Comparison of ENCODE assay signal across 30 mouse cellular contexts in genomic region chr13:49629076-49629475, GRCm38 (mm10). TPM values are rescaled to one million over a fixed set of nuclear protein-coding genes. Genes with fewer than 3 reads are reported as not detected.
A peak's percentile ranks its signal among the peaks of the same experiment; 100 is the strongest.
DNase-seq lines count a peak whose midpoint lies in the region; ATAC-seq and TF ChIP-seq lines count a peak whose summit lies in the region.
"Had no signal": no experiment of that assay in that cellular context is flagged by ENCODE, and none has a peak within 500 bp of the region (broad histone marks: within the 10 kb centered on the region; RNA-seq: fewer than 3 reads in every experiment).

No protein-coding gene starts in this region.

- no peaks in the 10 kb centered on the region for H3K36me3 ChIP-seq in heart, embryonic 11.5 days (ENCODE audit: control insufficient read depth, insufficient read depth, low read length)
- H3K36me3 ChIP-seq in lung, postnatal 0 days (ENCODE audit: insufficient read depth, low read length), result no peaks in the 10 kb centered on the region
- no peaks in the 10 kb centered on the region for H3K36me3 ChIP-seq in myocyte (ENCODE audit: control insufficient read depth, insufficient read depth)
- no peaks in the 10 kb centered on the region for H3K36me3 ChIP-seq in forebrain, embryonic 13.5 days (ENCODE audit: poor library complexity, severe bottlenecking)
- H3K36me3 ChIP-seq: embryonic facial prominence, embryonic 12.5 days; forebrain, embryonic 12.5 days; heart, embryonic 13.5 days; hindbrain, embryonic 13.5 days; neural tube, embryonic 12.5 days had no signal

- no peak overlapping the region for H3K4me2 ChIP-seq in heart, embryonic 11.5 days
- no peak overlapping the region for H3K4me2 ChIP-seq in lung, postnatal 0 days (replicated peaks; ENCODE audit: low read depth, low read length)
- no peak overlapping the region for H3K4me2 ChIP-seq in myocyte (ENCODE audit: low read depth)
- no peak overlapping the region for H3K4me2 ChIP-seq in forebrain, embryonic 13.5 days
- H3K4me2 ChIP-seq: embryonic facial prominence, embryonic 12.5 days; forebrain, embryonic 12.5 days; heart, embryonic 13.5 days; hindbrain, embryonic 13.5 days; liver, embryonic 11.5 days; neural tube, embryonic 12.5 days had no signal

- TF ChIP-seq EP300 in lung, postnatal 0 days (IDR thresholded peaks at IDR 0.05), result no peak

- no peak for TF ChIP-seq POLR2A in myocyte (IDR thresholded peaks at IDR 0.05; ENCODE audit: insufficient read length, low read depth)

- H3K79me2 ChIP-seq in myocyte (ENCODE audit: control insufficient read depth, insufficient read depth), result no peaks in the 10 kb centered on the region

- no peaks in the 10 kb centered on the region for H3K27me3 ChIP-seq in heart, embryonic 11.5 days (ENCODE audit: control insufficient read depth, insufficient read depth, low read length)
- no peaks in the 10 kb centered on the region for H3K27me3 ChIP-seq in lung, postnatal 0 days (replicated peaks; ENCODE audit: insufficient read depth, low read length)
- no peaks in the 10 kb centered on the region for H3K27me3 ChIP-seq in myocyte (ENCODE audit: control insufficient read depth, insufficient read depth, insufficient read length)
- H3K27me3 ChIP-seq in forebrain, embryonic 13.5 days, result no peaks in the 10 kb centered on the region
- H3K27me3 ChIP-seq: embryonic facial prominence, embryonic 12.5 days; forebrain, embryonic 12.5 days; heart, embryonic 13.5 days; hindbrain, embryonic 13.5 days; megakaryocyte, embryonic 14.5 days; neural tube, embryonic 12.5 days; Patski had no signal

- no peak overlapping the region for H3K4me3 ChIP-seq in heart, embryonic 11.5 days (ENCODE audit: low read depth, low read length)
- H3K4me3 ChIP-seq in lung, postnatal 0 days (ENCODE audit: low read depth, low read length), result no peak overlapping the region
- H3K4me3 ChIP-seq in myocyte, result no peak overlapping the region
- H3K4me3 ChIP-seq in forebrain, embryonic 13.5 days, result no peak overlapping the region
- H3K4me3 ChIP-seq: embryonic facial prominence, embryonic 12.5 days; forebrain, embryonic 12.5 days; heart, embryonic 13.5 days; hindbrain, embryonic 13.5 days; left cerebral cortex, adult 2 months; megakaryocyte, embryonic 14.5 days; neural tube, embryonic 12.5 days had no signal

- 83% methylated on average over 2 of the region's 2 CpGs for WGBS in heart, embryonic 11.5 days (ENCODE audit: insufficient replicate concordance)
- 92% methylated on average over 2 of the region's 2 CpGs for WGBS in lung, postnatal 0 days
- whole genome bisulfite sequencing in forebrain, embryonic 13.5 days, result 90% methylated on average over 2 of the region's 2 CpGs

- peak; percentile 60 to 71 for DNase-seq in heart, adult 18-20 months
- DNase-seq in lung, postnatal 14 days, result peak; percentile 16
- no peak for DNase-seq in lung, postnatal 0 days (ENCODE audit: low spot score)
- DNase-seq in NIH3T3 (ENCODE audit: low read depth), result peak; percentile 62
- no peak for DNase-seq in kidney, adult 9 months
- DNase-seq: cerebellum, adult 18-20 months; cerebellum, postnatal 25 days; gastrocnemius, postnatal 14 days; heart, postnatal 14 days; kidney, adult 11 months; left cerebral cortex, postnatal 4 days; liver, postnatal 0 days; midbrain, embryonic 14.5 days; right cerebral cortex, postnatal 14 days; thymus, postnatal 25 days had no signal

- H3K9ac ChIP-seq in heart, embryonic 11.5 days (ENCODE audit: low read depth, low read length), result no peak overlapping the region
- H3K9ac ChIP-seq in lung, postnatal 0 days (replicated peaks; ENCODE audit: low read depth), result no peak overlapping the region
- H3K9ac ChIP-seq in forebrain, embryonic 13.5 days, result no peak overlapping the region
- H3K9ac ChIP-seq: embryonic facial prominence, embryonic 12.5 days; forebrain, embryonic 12.5 days; heart, embryonic 13.5 days; hindbrain, embryonic 13.5 days; liver, postnatal 0 days; neural tube, embryonic 12.5 days had no signal

- no peaks in the 10 kb centered on the region for H3K4me1 ChIP-seq in heart, embryonic 11.5 days (ENCODE audit: control insufficient read depth, insufficient read depth, low read length)
- no peaks in the 10 kb centered on the region for H3K4me1 ChIP-seq in lung, postnatal 0 days (ENCODE audit: insufficient read depth, low read depth, low read length)
- no peaks in the 10 kb centered on the region for H3K4me1 ChIP-seq in forebrain, embryonic 13.5 days
- H3K4me1 ChIP-seq: embryonic facial prominence, embryonic 12.5 days; forebrain, embryonic 12.5 days; heart, embryonic 13.5 days; hindbrain, embryonic 13.5 days; neural tube, embryonic 12.5 days had no signal

- no peaks in the 10 kb centered on the region for H3K9me3 ChIP-seq in heart, embryonic 11.5 days (replicated peaks; ENCODE audit: control insufficient read depth, low read length)
- H3K9me3 ChIP-seq in lung, postnatal 0 days (ENCODE audit: low read length), result no peaks in the 10 kb centered on the region
- no peaks in the 10 kb centered on the region for H3K9me3 ChIP-seq in forebrain, embryonic 13.5 days (replicated peaks)
- H3K9me3 ChIP-seq: embryonic facial prominence, embryonic 12.5 days; forebrain, embryonic 12.5 days; heart, embryonic 13.5 days; hindbrain, embryonic 13.5 days; megakaryocyte, embryonic 14.5 days; neural tube, embryonic 12.5 days had no signal

- H3ac ChIP-seq in myocyte (ENCODE audit: control insufficient read depth, insufficient read length), result no peak overlapping the region

- no peak for TF ChIP-seq CTCF in lung, postnatal 0 days (IDR thresholded peaks at IDR 0.05)

- H3K27ac ChIP-seq in heart, embryonic 11.5 days (ENCODE audit: low read depth, low read length), result no peak overlapping the region
- H3K27ac ChIP-seq in lung, postnatal 0 days (ENCODE audit: low read length), result no peak overlapping the region
- H3K27ac ChIP-seq in forebrain, embryonic 13.5 days, result no peak overlapping the region
- H3K27ac ChIP-seq: embryonic facial prominence, embryonic 12.5 days; forebrain, embryonic 12.5 days; heart, embryonic 13.5 days; hindbrain, embryonic 13.5 days; kidney, postnatal 0 days; left cerebral cortex, adult 2 months; neural tube, embryonic 12.5 days had no signal

- no peak for ATAC-seq in heart, embryonic 11.5 days (replicated peaks; ENCODE audit: insufficient number of reproducible peaks, low FRiP score, low TSS enrichment)
- no peak for ATAC-seq in lung, postnatal 0 days
- ATAC-seq in forebrain, embryonic 13.5 days, result no peak
- ATAC-seq: liver, postnatal 0 days; Patski had no signal

TF ChIP-seq in myocyte, 11 proteins besides CTCF, POLR2A, EP300 and RAD21:
- no peak for TF ChIP-seq TCF3 (IDR thresholded peaks at IDR 0.05; ENCODE audit: insufficient read length, low read depth)
- TF ChIP-seq CEBPB (IDR thresholded peaks at IDR 0.05; ENCODE audit: insufficient read depth, poor library complexity, severe bottlenecking), result peak; percentile 71

RNA-seq across cellular contexts. Expression of gene Ogn, which starts 21.2 kb away (rescaled TPM):
- 10 to 100 TPM; 65.6 to 70.9 TPM for total RNA-seq in heart, adult 18-20 months (2021)
- 3.5 and 5.7 TPM in 2 replicates for polyA plus RNA-seq in heart, embryonic 11.5 days (2014; fragmentation: Nextera tagmentation; extraction: Ambion mirVana)
- 79.1 and 79.9 TPM in 2 replicates for polyA plus RNA-seq in lung, postnatal 0 days (2015; fragmentation: Nextera tagmentation; extraction: Ambion mirVana)
- 19.5 TPM for polyA plus RNA-seq in myocyte (2012; fragmentation: generic; extraction: Trizol)
- 3.8 and 5.2 TPM in 2 replicates for polyA plus RNA-seq in forebrain, embryonic 13.5 days (2015; fragmentation: Nextera tagmentation; extraction: Ambion mirVana)

RNA-seq across cellular contexts. Expression of gene Cenpp, which starts 23.5 kb away (rescaled TPM):
- total RNA-seq in heart, adult 18-20 months (2021), result 1 to 10 TPM; 2.4 to 2.8 TPM
- polyA plus RNA-seq in heart, embryonic 11.5 days (2014; fragmentation: Nextera tagmentation; extraction: Ambion mirVana), result 29.1 and 29.5 TPM in 2 replicates
- 3.8 and 3.9 TPM in 2 replicates for polyA plus RNA-seq in lung, postnatal 0 days (2015; fragmentation: Nextera tagmentation; extraction: Ambion mirVana)
- 6.3 TPM for polyA plus RNA-seq in myocyte (2012; fragmentation: generic; extraction: Trizol)
- polyA plus RNA-seq in forebrain, embryonic 13.5 days (2015; fragmentation: Nextera tagmentation; extraction: Ambion mirVana), result 25.7 and 26.8 TPM in 2 replicates

RNA-seq across cellular contexts. Expression of gene Nol8, which starts 23.8 kb away (rescaled TPM):
- 10 to 100 TPM; 20.7 to 21.4 TPM for total RNA-seq in heart, adult 18-20 months (2021)
- 12.6 and 17.1 TPM in 2 replicates for polyA plus RNA-seq in heart, embryonic 11.5 days (2014; fragmentation: Nextera tagmentation; extraction: Ambion mirVana)
- polyA plus RNA-seq in lung, postnatal 0 days (2015; fragmentation: Nextera tagmentation; extraction: Ambion mirVana), result 9.1 and 11.1 TPM in 2 replicates
- polyA plus RNA-seq in myocyte (2012; fragmentation: generic; extraction: Trizol), result 3.0 TPM
- polyA plus RNA-seq in forebrain, embryonic 13.5 days (2015; fragmentation: Nextera tagmentation; extraction: Ambion mirVana), result 24.8 and 28.5 TPM in 2 replicates

RNA-seq across cellular contexts. Expression of gene Omd, which starts 46.8 kb away (rescaled TPM):
- total RNA-seq in heart, adult 18-20 months (2021), result 1 to 10 TPM; 1.1 to 1.3 TPM
- 0.46 TPM in 2 replicates for polyA plus RNA-seq in heart, embryonic 11.5 days (2014; fragmentation: Nextera tagmentation; extraction: Ambion mirVana)
- polyA plus RNA-seq in lung, postnatal 0 days (2015; fragmentation: Nextera tagmentation; extraction: Ambion mirVana), result 0.54 and 0.74 TPM in 2 replicates
- 0.14 TPM for polyA plus RNA-seq in myocyte (2012; fragmentation: generic; extraction: Trizol)
- 0.68 and 0.76 TPM in 2 replicates for polyA plus RNA-seq in forebrain, embryonic 13.5 days (2015; fragmentation: Nextera tagmentation; extraction: Ambion mirVana)
- total RNA-seq: ES-E14 had no signal
- polyA plus RNA-seq: large intestine, adult 2 months had no signal

RNA-seq across cellular contexts. Expression of gene Iars, which starts 52.8 kb away (rescaled TPM):
- total RNA-seq in heart, adult 18-20 months (2021), result 10 to 100 TPM; 61.4 to 65.1 TPM
- 69.6 and 78.1 TPM in 2 replicates for polyA plus RNA-seq in heart, embryonic 11.5 days (2014; fragmentation: Nextera tagmentation; extraction: Ambion mirVana)
- polyA plus RNA-seq in lung, postnatal 0 days (2015; fragmentation: Nextera tagmentation; extraction: Ambion mirVana), result 15.1 and 16.5 TPM in 2 replicates
- 128 TPM for polyA plus RNA-seq in myocyte (2012; fragmentation: generic; extraction: Trizol)
- 59.9 and 72.4 TPM in 2 replicates for polyA plus RNA-seq in forebrain, embryonic 13.5 days (2015; fragmentation: Nextera tagmentation; extraction: Ambion mirVana)

Comparison
In these comparisons a context has a peak if more than half of its experiments do, and no peak if none do; other contexts are left out.
1. DNase-seq: peak in heart, adult 18-20 months (2 of 2), lung, postnatal 14 days (single experiment) and NIH3T3 (single experiment); none in lung, postnatal 0 days (single experiment) and kidney, adult 9 months (single experiment).